Mouse (Mus musculus) testis, postnatal 14 days (tissue): Measurements from ENCODE around the gene Gaa.
"Not testable (repeated sequence)": the region's sequence is repeated elsewhere in the genome, so short reads cannot be mapped to it uniquely, and the experiment has no call there.

ENCODE experiments used
- DNase-seq: peaks from one replicate; pipeline ENCODE4 v3.0.0; 2021; ENCODE audit warnings: low spot score

Gaa gene

GRCm38 (mm10) chr11:119252854-119253541, 14.7 kb upstream of the Gaa start:
- no peak for DNase-seq

- not testable (repeated sequence) for DNase-seq
Observed at GRCm38 (mm10) chr11:119256557-119256956, 11.1 kb upstream of the Gaa start.

- no peak for DNase-seq
Observed at GRCm38 (mm10) chr11:119258216-119258571, 9.5 kb upstream of the Gaa start.

- DNase-seq: peak; percentile 75
Observed at GRCm38 (mm10) chr11:119258572-119259322, 8.9 kb upstream of the Gaa start.

GRCm38 (mm10) chr11:119259977-119260376, 7.7 kb upstream of the Gaa start:
- DNase-seq: no peak

GRCm38 (mm10) chr11:119264413-119264812, 3.3 kb upstream of the Gaa start:
- no peak for DNase-seq

GRCm38 (mm10) chr11:119265811-119266210, 1.9 kb upstream of the Gaa start:
- no peak for DNase-seq

- peak; percentile 86 for DNase-seq
Observed at GRCm38 (mm10) chr11:119267241-119267674, 429 bp upstream of the Gaa start.

GRCm38 (mm10) chr11:119268557-119269195, 989 bp downstream of the Gaa start:
- DNase-seq: no peak

GRCm38 (mm10) chr11:119272492-119272891, 4.8 kb downstream of the Gaa start:
- not testable (repeated sequence) for DNase-seq

- no peak for DNase-seq
Observed at GRCm38 (mm10) chr11:119273186-119273930, 5.7 kb downstream of the Gaa start.

- no peak for DNase-seq
Observed at GRCm38 (mm10) chr11:119281030-119281429, 13.3 kb downstream of the Gaa start.

GRCm38 (mm10) chr11:119285791-119286527, 18.3 kb downstream of the Gaa start:
- DNase-seq: no peak

GRCm38 (mm10) chr11:119287207-119287992, 19.7 kb downstream of the Gaa start:
- DNase-seq: no peak

GRCm38 (mm10) chr11:119292861-119293260, 25.2 kb downstream of the Gaa start:
- DNase-seq: not testable (repeated sequence)

- no peak for DNase-seq
Observed at GRCm38 (mm10) chr11:119297996-119298395, 30.3 kb downstream of the Gaa start.

- DNase-seq: no peak
Observed at GRCm38 (mm10) chr11:119298917-119299316, 31.2 kb downstream of the Gaa start.

GRCm38 (mm10) chr11:119299391-119300245, 31.9 kb downstream of the Gaa start, which contains the start of gene Eif4a3:
Eif4a3 (minus strand) TSS chr11:119300089.
- DNase-seq: peak; percentile 95

GRCm38 (mm10) chr11:119300246-119300935, 32.7 kb downstream of the Gaa start:
- no peak for DNase-seq
